Mouse (Mus musculus): ENCODE measurements around the gene Olfr699.

The Olfr699 gene

GRCm38 (mm10) chr7:106793098-106793497 is at the start of gene Olfr699:
Olfr699 (minus strand) TSS chr7:106793198.
- DNase-seq (ENCODE audit: low read depth, low spot score) = no peak

GRCm38 (mm10) chr7:106833793-106834192 is 40.8 kb upstream of the Olfr699 start, which contains the start of gene Olfr702:
Olfr702 (minus strand) TSS chr7:106833893.
- DNase-seq (ENCODE audit: low read depth, low spot score) = no peak

GRCm38 (mm10) chr7:106818414-106818813 is 25.4 kb upstream of the Olfr699 start:
- no peak for DNase-seq (ENCODE audit: low read depth, low spot score)

GRCm38 (mm10) chr7:106815775-106816174 is 22.8 kb upstream of the Olfr699 start:
- peak; percentile 33 for DNase-seq (ENCODE audit: low read depth, low spot score)

GRCm38 (mm10) chr7:106813829-106814228 is 20.8 kb upstream of the Olfr699 start, which contains the start of gene Olfr701:
Olfr701 (plus strand) TSS chr7:106814129.
- no peak for DNase-seq (ENCODE audit: low read depth, low spot score)

GRCm38 (mm10) chr7:106808734-106809133 is 15.7 kb upstream of the Olfr699 start, which contains the start of gene Olfr700:
Olfr700 (minus strand) TSS chr7:106808834.
- DNase-seq (ENCODE audit: low read depth, low spot score) = no peak

- no peak for DNase-seq (ENCODE audit: low read depth, low spot score)
These were observed 4.7 kb downstream of the Olfr699 start for GRCm38 (mm10) chr7:106788330-106788729.

- peak; percentile 84 for DNase-seq (ENCODE audit: low read depth, low spot score)
These were observed 32.0 kb downstream of the Olfr699 start for GRCm38 (mm10) chr7:106761008-106761407.

GRCm38 (mm10) chr7:106758800-106759199 is 34.2 kb downstream of the Olfr699 start:
- DNase-seq (ENCODE audit: low read depth, low spot score) = no peak

GRCm38 (mm10) chr7:106755297-106755696 is 37.7 kb downstream of the Olfr699 start, which contains the start of gene Olfr698:
Olfr698 (minus strand) TSS chr7:106755397.
- no peak for DNase-seq (ENCODE audit: low read depth, low spot score)

GRCm38 (mm10) chr7:106745811-106746210 is 47.2 kb downstream of the Olfr699 start:
- peak; percentile 93 for DNase-seq (ENCODE audit: low read depth, low spot score)

GRCm38 (mm10) chr7:106742343-106742742 is 50.7 kb downstream of the Olfr699 start, which contains the start of gene Olfr697:
Olfr697 (minus strand) TSS chr7:106742443.
- DNase-seq (ENCODE audit: low read depth, low spot score) = no peak
